Mouse (Mus musculus) limb, embryonic 12.5 days (tissue): ENCODE measurements around the gene Snap23. TPM values are rescaled to one million over a fixed set of nuclear protein-coding genes. Genes with fewer than 3 reads are reported as not detected.

Experiments
- ATAC-seq: fragments of 200-750 bp; cut with Nextera tagmentation; 2 replicates; pipeline ENCODE4 v1.8.0; 2017; ENCODE audit warnings: low read depth, moderate TSS enrichment; ENCODE audit not compliant: insufficient number of reproducible peaks, insufficient read depth, low FRiP score, low TSS enrichment
- H3K27ac ChIP-seq: fragments of 300-500 bp; sonication (generic); 2 replicates; pipeline ENCODE4 v1.5.1; 2016; ENCODE audit warnings: mild to moderate bottlenecking, moderate library complexity
- H3K27me3 ChIP-seq: fragments of 300-500 bp; sonication (generic); 2 replicates; pipeline ENCODE4 v1.6.1; 2016; ENCODE audit warnings: mild to moderate bottlenecking, moderate library complexity
- H3K36me3 ChIP-seq: fragments of 300-500 bp; sonication (generic); 2 replicates; pipeline ENCODE4 v1.6.1; 2016; ENCODE audit warnings: mild to moderate bottlenecking, moderate library complexity
- H3K4me1 ChIP-seq: fragments of 300-500 bp; sonication (generic); replicated peaks from 2 replicates; pipeline ENCODE4 v1.6.1; 2016
- H3K4me2 ChIP-seq: fragments of 300-500 bp; sonication (generic); 2 replicates; pipeline ENCODE4 v1.6.1; 2016; ENCODE audit warnings: mild to moderate bottlenecking, moderate library complexity
- H3K4me3 ChIP-seq: fragments of 300-500 bp; sonication (generic); replicated peaks from 2 replicates; pipeline ENCODE4 v1.5.1; 2016; ENCODE audit warnings: mild to moderate bottlenecking
- H3K9ac ChIP-seq: fragments of 300-500 bp; sonication (generic); replicated peaks from 2 replicates; pipeline ENCODE4 v1.6.1; 2016; ENCODE audit warnings: mild to moderate bottlenecking, moderate library complexity
- H3K9me3 ChIP-seq: fragments of 300-500 bp; sonication (generic); 2 replicates; pipeline ENCODE4 v1.6.1; 2016; ENCODE audit warnings: mild to moderate bottlenecking, moderate library complexity
- WGBS: fragments of 180-500 bp; shearing (Covaris S2); methylation state at CpG from one replicate; pipeline ENCODE4 v1.1.7; 2016; 5-methylcytosine and 5-hydroxymethylcytosine counted together
- polyA plus RNA-seq: library from polyadenylated mRNA; unstranded; fragments of >200 nt; fragmentation: Nextera tagmentation; extraction: Ambion mirVana; gene quantifications from 2 replicates; pipeline ENCODE4 v1.2.1, GENCODE M21; 2016

Snap23 gene
- polyA plus RNA-seq, 1 experiment from 2014 or later, result 57.6 TPM

DNA sequence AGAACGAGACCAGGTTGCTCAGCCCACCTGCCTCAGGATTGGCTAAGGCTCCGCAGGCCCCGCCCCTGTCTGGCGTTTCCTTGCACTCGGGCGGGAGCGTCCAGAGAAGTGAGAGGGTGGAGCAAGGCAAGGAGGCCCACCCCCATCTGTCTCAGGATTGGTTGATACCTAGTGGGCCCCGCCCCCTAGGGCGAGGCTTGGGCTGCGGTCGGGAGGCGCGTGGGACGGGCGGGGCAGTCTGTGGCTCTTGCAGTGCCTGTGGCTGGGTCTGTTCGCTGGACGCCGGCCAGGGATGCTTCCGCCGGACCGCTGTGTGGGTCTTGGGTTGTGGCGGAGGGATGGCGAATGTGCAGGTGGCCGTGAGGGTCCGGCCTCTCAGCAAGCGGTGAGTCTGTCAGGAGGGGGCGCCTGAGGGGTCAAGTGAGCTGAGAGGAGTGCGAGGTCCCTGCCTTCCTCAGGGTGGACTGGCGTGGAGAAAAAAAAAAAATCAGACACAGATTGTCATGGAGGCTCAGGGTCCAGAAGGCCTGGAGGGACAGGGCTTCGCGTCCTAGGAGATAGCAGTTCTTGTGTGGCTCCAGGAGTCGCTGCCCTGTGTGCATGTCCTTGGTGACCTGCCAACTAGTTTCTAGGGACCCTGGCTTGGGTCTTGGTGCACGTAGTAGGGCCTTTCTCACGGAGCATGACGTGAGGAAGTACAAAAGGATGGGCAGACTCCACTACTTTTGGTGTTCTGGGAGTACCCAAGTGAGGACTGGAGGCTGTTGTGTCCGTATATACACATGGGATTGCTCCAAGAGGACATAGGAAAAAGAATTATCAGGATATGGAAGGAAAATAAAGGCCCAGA lies 61.6 kb downstream of the Snap23 start, which contains the start of gene Stard9:
Gene Stard9 (plus strand): TSS at position 236 of the 850 bp plus-strand sequence.
- peak within 1 kb of the TSS; percentile 53 for H3K4me3 ChIP-seq
- ATAC-seq, result peak; percentile 100
- H3K4me1 ChIP-seq, result no peaks in the 10 kb centered on the region
- H3K9me3 ChIP-seq, result no peaks in the 10 kb centered on the region
- peak within 1 kb of the TSS; percentile 53 for H3K9ac ChIP-seq
- no peaks in the 10 kb centered on the region for H3K36me3 ChIP-seq
- peak within 1 kb of the TSS; percentile 63 for H3K4me2 ChIP-seq
- peak within 1 kb of the TSS; percentile 41; the same call in 1 of the 2 replicates for H3K27ac ChIP-seq
- WGBS, result 3% methylated on average over 36 of the region's 36 CpGs
- H3K27me3 ChIP-seq, result no peaks in the 10 kb centered on the region

GRCm38 (mm10) chr2:120630246-120630645 lies 62.8 kb downstream of the Snap23 start:
- 0 out of 2 replicates have a peak overlapping the region, but pooled peaks have one; percentile 63 for H3K4me2 ChIP-seq

DNA sequence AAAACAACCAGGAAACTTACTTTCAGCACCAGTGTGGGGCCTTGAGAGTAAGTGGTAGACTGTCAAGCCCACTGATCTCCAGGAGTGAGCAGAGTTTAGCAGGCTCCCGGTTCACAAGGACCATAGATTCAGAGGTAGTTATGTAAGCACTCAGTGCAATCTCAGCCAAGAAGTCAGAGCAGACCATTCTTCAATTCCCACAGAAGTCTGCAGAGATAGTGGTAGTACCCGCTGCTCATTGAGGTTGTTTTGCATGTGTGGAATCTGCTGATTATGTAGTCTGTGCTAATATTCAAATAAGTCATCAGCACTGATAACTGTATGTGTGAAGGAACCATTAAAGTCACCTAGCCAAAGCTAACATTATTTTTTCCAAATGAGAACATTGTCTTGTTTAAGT lies 63.2 kb downstream of the Snap23 start:
- no peaks in the 10 kb centered on the region for H3K27me3 ChIP-seq
- H3K9ac ChIP-seq, result no peak overlapping the region
- 82% methylated on average over 2 of the region's 2 CpGs for WGBS
- H3K4me1 ChIP-seq, result no peaks in the 10 kb centered on the region
- peaks cover 12% of the 10 kb centered on the region for H3K36me3 ChIP-seq
- no peak overlapping the region for H3K27ac ChIP-seq
- H3K9me3 ChIP-seq, result no peaks in the 10 kb centered on the region
- no peak overlapping the region for H3K4me2 ChIP-seq
- no peak for ATAC-seq
- H3K4me3 ChIP-seq, result no peak overlapping the region

More at GRCm38 (mm10) chr2:120630246-120630645, 62.8 kb downstream of the Snap23 start:
- H3K9me3 ChIP-seq, result no peaks in the 10 kb centered on the region
- no peak overlapping the region for H3K4me3 ChIP-seq
- H3K36me3 ChIP-seq, result peaks cover 8% of the 10 kb centered on the region
- H3K9ac ChIP-seq, result no peak overlapping the region
- no peak for ATAC-seq
- no peaks in the 10 kb centered on the region for H3K27me3 ChIP-seq
- H3K27ac ChIP-seq, result no peak overlapping the region
- 74% methylated on average over 2 of the region's 2 CpGs for WGBS
- no peaks in the 10 kb centered on the region for H3K4me1 ChIP-seq

DNA sequence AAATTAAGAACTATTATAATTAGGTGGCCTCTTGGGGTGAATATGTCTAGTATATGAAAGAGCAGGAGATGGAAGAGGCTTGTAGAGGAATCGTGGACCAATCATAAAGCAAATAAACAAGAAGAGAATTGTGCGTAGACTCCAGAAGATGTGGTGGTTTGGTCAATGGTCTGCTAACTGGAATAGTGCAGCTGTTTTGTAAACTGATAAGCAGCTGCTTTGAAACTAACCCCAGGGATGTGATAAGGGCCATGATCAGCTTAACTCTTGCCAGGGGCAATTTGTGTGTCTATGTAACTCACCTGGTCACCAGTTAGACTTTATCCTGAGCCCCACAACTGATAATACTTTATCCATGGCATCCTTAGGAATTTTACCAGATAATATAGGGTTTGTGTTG lies 64.0 kb downstream of the Snap23 start:
- no peak overlapping the region for H3K4me2 ChIP-seq
- no peaks in the 10 kb centered on the region for H3K4me1 ChIP-seq
- H3K27me3 ChIP-seq, result no peaks in the 10 kb centered on the region
- H3K27ac ChIP-seq, result no peak overlapping the region
- H3K9me3 ChIP-seq, result no peaks in the 10 kb centered on the region
- no peak for ATAC-seq
- WGBS, result 87% methylated on average over 2 of the region's 2 CpGs
- H3K9ac ChIP-seq, result no peak overlapping the region
- H3K36me3 ChIP-seq, result peaks cover 12% of the 10 kb centered on the region
- H3K4me3 ChIP-seq, result no peak overlapping the region

DNA sequence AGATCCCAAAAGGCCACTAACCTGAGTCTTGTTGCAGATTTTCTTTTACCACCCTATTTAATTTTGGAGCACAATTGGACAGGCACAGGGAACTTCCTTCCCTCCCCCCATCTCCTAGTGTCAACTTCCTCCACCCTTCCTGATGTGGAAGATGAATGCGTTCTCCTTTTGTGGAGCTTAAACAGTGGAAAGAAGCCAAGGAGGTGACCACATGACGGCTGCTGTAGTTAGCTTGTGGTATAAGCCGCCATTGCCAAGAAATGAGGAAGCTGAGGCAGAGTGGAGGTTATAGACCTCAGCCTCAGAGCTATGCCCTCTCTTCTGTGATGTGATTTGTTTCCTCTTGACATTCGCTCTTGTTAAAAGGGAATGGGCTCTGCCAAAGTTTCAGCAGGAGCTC lies 64.5 kb downstream of the Snap23 start:
- no peak for ATAC-seq
- Histone ChIP-seq H3K4me2 (no peak overlapping the region), H3K9ac (no peak overlapping the region), H3K27ac (no peak overlapping the region), H3K4me1 (no peaks in the 10 kb centered on the region), H3K36me3 (peaks cover 12% of the 10 kb centered on the region), H3K27me3 (no peaks in the 10 kb centered on the region), H3K4me3 (no peak overlapping the region), H3K9me3 (no peaks in the 10 kb centered on the region)
- 80% methylated on average over 4 of the region's 4 CpGs for WGBS

DNA sequence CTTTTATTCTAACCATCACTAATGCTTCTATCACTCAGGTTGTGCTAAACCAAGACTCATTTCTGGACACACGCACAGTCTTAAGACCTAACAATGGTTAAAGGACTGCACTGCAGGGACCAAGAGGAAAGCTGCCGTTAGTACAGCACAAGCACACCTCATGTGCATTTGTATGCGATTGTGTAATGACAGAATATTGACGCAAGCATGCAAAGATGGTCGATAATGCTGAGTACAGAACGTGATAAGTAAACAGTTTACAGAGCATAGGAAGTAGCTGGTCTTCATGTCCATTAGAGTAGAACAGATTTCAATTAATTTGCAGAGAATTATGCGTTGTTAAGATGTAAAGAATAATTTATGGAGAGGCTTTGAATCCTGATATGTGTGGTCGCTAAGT lies 73.4 kb downstream of the Snap23 start:
- 93% methylated on average over 8 of the region's 8 CpGs for WGBS
- no peak overlapping the region for H3K4me2 ChIP-seq
- H3K27me3 ChIP-seq, result no peaks in the 10 kb centered on the region
- no peak for ATAC-seq
- no peak overlapping the region for H3K4me3 ChIP-seq
- no peak overlapping the region for H3K27ac ChIP-seq
- no peak overlapping the region for H3K9ac ChIP-seq
- H3K4me1 ChIP-seq, result no peaks in the 10 kb centered on the region
- no peaks in the 10 kb centered on the region for H3K36me3 ChIP-seq
- H3K9me3 ChIP-seq, result no peaks in the 10 kb centered on the region

DNA sequence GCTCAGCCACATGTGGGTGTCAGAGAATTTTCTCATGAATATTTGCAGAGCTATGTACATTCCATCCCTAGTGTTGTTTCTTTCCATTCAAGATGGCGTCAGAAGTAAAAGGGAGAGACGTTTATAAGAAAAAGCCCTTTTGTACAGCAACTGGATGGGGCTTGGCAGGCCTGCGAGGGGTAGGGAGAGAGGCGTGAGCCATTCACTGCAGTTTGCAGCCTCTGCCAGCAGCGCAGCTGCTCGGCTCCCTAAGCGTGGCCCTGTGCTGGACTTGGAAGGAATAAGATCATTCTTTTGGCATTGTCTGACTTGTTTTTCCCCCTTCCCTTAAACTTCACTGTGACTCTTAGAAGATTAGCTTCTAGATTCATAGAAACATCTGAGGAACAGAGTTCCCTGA lies 76.4 kb downstream of the Snap23 start:
- 80% methylated on average over 7 of the region's 7 CpGs for WGBS
- Histone ChIP-seq H3K27me3 (no peaks in the 10 kb centered on the region), H3K36me3 (no peaks in the 10 kb centered on the region), H3K4me3 (no peak overlapping the region), H3K4me2 (no peak overlapping the region), H3K9ac (no peak overlapping the region), H3K4me1 (no peaks in the 10 kb centered on the region), H3K27ac (no peak overlapping the region), H3K9me3 (no peaks in the 10 kb centered on the region)
- ATAC-seq, result no peak

DNA sequence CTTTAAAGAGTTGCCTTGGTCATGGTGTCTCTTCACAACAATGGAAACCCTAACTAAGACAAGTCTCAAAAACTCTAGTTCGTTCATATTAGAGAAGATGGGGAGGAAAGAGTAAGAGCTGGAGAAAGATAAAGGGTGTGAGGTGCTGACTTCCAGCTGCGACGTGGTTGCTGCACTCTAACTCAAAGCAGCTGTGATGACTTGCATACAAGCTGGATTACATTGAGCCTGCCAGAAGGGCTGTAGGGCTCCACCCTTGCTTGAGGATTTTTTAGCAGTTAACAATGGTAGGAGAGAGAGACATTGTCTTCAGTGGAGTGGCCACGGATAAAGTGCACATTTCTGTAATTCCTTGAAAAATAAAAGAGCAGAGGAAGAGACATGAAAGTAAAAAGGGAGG lies 79.3 kb downstream of the Snap23 start:
- H3K4me1 ChIP-seq, result no peaks in the 10 kb centered on the region
- H3K9ac ChIP-seq, result no peak overlapping the region
- no peak overlapping the region for H3K4me3 ChIP-seq
- no peaks in the 10 kb centered on the region for H3K36me3 ChIP-seq
- no peaks in the 10 kb centered on the region for H3K9me3 ChIP-seq
- no peak overlapping the region for H3K27ac ChIP-seq
- no peak overlapping the region for H3K4me2 ChIP-seq
- 44% methylated on average over 4 of the region's 4 CpGs for WGBS
- no peak for ATAC-seq
- H3K27me3 ChIP-seq, result no peaks in the 10 kb centered on the region

Other genes starting within 250 kb of the Snap23 start
- gene Vps39, start 214.5 kb upstream of the Snap23 start, polyA plus RNA-seq, result 28.5 and 30.1 TPM in 2 replicates
- gene Ganc, start 163.8 kb upstream of the Snap23 start, polyA plus RNA-seq, result 7.2 and 8.4 TPM in 2 replicates
- gene Tmem87a, start 163.6 kb upstream of the Snap23 start, polyA plus RNA-seq, result 9.5 and 10.4 TPM in 2 replicates
- gene Capn3, start 111.7 kb upstream of the Snap23 start, polyA plus RNA-seq, result 1.9 and 2.7 TPM in 2 replicates
- 61.8 and 62.4 TPM in 2 replicates for gene Zfp106, start 3.8 kb upstream of the Snap23 start, polyA plus RNA-seq
- gene Haus2, start 41.7 kb downstream of the Snap23 start, polyA plus RNA-seq, result 29.2 and 29.7 TPM in 2 replicates
- gene Lrrc57, start 41.8 kb downstream of the Snap23 start, polyA plus RNA-seq, result 24.6 and 27.3 TPM in 2 replicates
- 4.9 and 5.7 TPM in 2 replicates for gene Stard9, start 61.5 kb downstream of the Snap23 start, polyA plus RNA-seq